Mouse (Mus musculus) limb, embryonic 11.5 days (tissue): ENCODE measurements at regions not wholly inside any gene's neighbourhood (a gene's known extent, or its start where the extent isn't known, plus 50 kb on each side); places are given as distances from the start of the nearest gene placed in this dataset.

Source experiments
- ATAC-seq: fragments of 200-750 bp; cut with Nextera tagmentation; 2 replicates; pipeline ENCODE4 v1.8.0; 2017; ENCODE audit warnings: low read depth; ENCODE audit not compliant: insufficient number of reproducible peaks, low FRiP score, low TSS enrichment
- DNase-seq: peaks from one replicate; pipeline ENCODE4 v3.0.0-alpha.2; 2015; ENCODE audit warnings: low spot score
- H3K27ac ChIP-seq: fragments of 300-500 bp; sonication (generic); replicated peaks from 2 replicates; pipeline ENCODE4 v1.5.1; 2014; ENCODE audit warnings: low read depth, mild to moderate bottlenecking, low read length
- H3K27me3 ChIP-seq: fragments of 300-500 bp; sonication (generic); 2 replicates; pipeline ENCODE4 v1.6.1; 2014; ENCODE audit warnings: mild to moderate bottlenecking, low read length, mixed read lengths; ENCODE audit not compliant: control insufficient read depth, insufficient read depth
- H3K36me3 ChIP-seq: fragments of 300-500 bp; sonication (generic); 2 replicates; pipeline ENCODE4 v1.6.1; 2014; ENCODE audit warnings: mild to moderate bottlenecking, low read length, moderate library complexity, mixed read lengths; ENCODE audit not compliant: control insufficient read depth, insufficient read depth
- H3K4me1 ChIP-seq: fragments of 300-500 bp; sonication (generic); 2 replicates; pipeline ENCODE4 v1.6.1; 2014; ENCODE audit warnings: low read length, mixed read lengths; ENCODE audit not compliant: control insufficient read depth, insufficient read depth
- H3K4me2 ChIP-seq: fragments of 300-500 bp; sonication (generic); 2 replicates; pipeline ENCODE4 v1.6.1; 2014; ENCODE audit warnings: low read depth, mild to moderate bottlenecking, moderate library complexity; ENCODE audit not compliant: severe bottlenecking
- H3K4me3 ChIP-seq: fragments of 300-500 bp; sonication (generic); 2 replicates; pipeline ENCODE4 v1.5.1; 2014; ENCODE audit warnings: low read depth, low read length
- H3K9ac ChIP-seq: fragments of 300-500 bp; sonication (generic); 2 replicates; pipeline ENCODE4 v1.6.1; 2014; ENCODE audit warnings: mild to moderate bottlenecking, low read length
- H3K9me3 ChIP-seq: fragments of 300-500 bp; sonication (generic); 2 replicates; pipeline ENCODE4 v1.6.1; 2016; ENCODE audit warnings: low read length; ENCODE audit not compliant: control insufficient read depth
- WGBS: fragments of 180-500 bp; shearing (Covaris S2); extraction: QIAGEN DNeasy Blood & Tissue Kit; methylation state at CpG from one replicate; pipeline ENCODE4 v1.1.7; 2014; 5-methylcytosine and 5-hydroxymethylcytosine counted together

DNA sequence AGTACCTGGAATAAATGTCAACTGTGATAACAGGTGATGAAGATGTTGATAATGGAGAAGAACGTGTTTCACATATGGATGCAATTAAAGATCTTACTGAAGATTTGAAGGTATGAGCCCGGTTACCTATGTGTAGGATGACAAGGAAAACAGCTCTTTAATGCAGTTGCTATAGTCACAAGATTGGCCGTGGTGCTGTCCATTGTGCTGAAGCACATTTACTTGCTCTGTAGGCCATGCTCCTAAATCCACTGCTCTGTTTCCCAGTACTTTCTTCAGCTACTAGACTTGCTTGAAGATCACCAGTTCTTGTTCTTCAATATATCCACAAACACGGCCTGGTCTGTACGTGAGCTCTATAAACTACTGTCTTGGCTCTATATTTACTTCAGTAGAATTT, 147.7 kb upstream of the Sox14 start:
- H3K27me3 ChIP-seq, result no peaks in the 10 kb centered on the region
- peak; percentile 84 for DNase-seq
- no peak overlapping the region for H3K9ac ChIP-seq
- H3K36me3 ChIP-seq, result no peaks in the 10 kb centered on the region
- ATAC-seq, result no peak
- no peak overlapping the region for H3K4me3 ChIP-seq
- 43% methylated on average over 5 of the region's 5 CpGs for WGBS
- H3K4me2 ChIP-seq, result no peak overlapping the region
- no peak overlapping the region for H3K27ac ChIP-seq
- H3K4me1 ChIP-seq, result no peaks in the 10 kb centered on the region
- H3K9me3 ChIP-seq, result no peaks in the 10 kb centered on the region

DNA sequence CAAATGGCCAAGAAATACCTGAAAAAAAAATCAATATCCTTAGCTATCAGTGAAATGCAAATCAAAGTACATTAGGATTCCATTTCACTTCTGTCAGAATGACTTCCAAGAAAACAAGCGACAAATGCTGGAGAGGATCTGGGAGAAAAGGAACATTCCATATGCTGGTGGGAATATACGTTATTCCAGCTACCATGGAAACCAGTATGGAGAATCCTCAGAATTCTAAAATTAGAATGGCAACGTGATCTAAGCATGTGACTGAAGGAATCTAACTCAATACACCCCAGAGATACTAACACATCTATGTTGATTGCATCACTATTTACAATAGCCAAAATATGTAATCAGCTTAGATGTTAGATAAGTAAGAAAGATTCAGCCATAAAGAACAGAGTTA, 146.1 kb upstream of the Sox14 start:
- H3K4me1 ChIP-seq, result no peaks in the 10 kb centered on the region
- 84% methylated on average over 3 of the region's 3 CpGs for WGBS
- H3K9ac ChIP-seq, result no peak overlapping the region
- no peak overlapping the region for H3K4me3 ChIP-seq
- H3K36me3 ChIP-seq, result no peaks in the 10 kb centered on the region
- ATAC-seq (no peak), DNase-seq (no peak)
- H3K27me3 ChIP-seq, result no peaks in the 10 kb centered on the region
- no peak overlapping the region for H3K4me2 ChIP-seq
- no peak overlapping the region for H3K27ac ChIP-seq
- no peaks in the 10 kb centered on the region for H3K9me3 ChIP-seq

DNA sequence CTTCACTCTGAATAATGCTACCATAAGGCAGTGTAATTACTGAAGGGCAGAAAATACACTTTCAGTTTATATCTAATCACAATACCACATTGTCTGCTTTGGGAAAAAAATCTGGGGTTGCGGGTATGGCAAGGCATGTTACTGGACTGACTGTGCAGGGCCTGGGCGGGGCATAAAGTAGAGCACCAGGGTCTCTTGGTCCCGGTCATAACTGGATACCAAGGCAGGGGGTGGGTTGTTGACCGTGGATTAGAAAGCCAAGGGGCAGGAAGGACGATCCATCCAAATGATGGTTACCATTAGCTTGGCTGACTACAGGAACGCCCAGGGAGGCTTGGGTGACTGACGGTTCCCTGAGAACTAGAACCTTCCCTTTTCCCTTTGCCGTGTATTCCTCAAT, 119.2 kb upstream of the Sox14 start:
- DNase-seq (no peak), ATAC-seq (no peak)
- whole genome bisulfite sequencing, result 39% methylated on average over 8 of the region's 8 CpGs
- H3K36me3 ChIP-seq, result no peaks in the 10 kb centered on the region
- H3K27ac ChIP-seq, result no peak overlapping the region
- no peak overlapping the region for H3K4me2 ChIP-seq
- no peak overlapping the region for H3K4me3 ChIP-seq
- H3K27me3 ChIP-seq, result 0 out of 2 replicates have a peak, but pooled peaks cover 4% of the 10 kb centered on the region
- H3K4me1 ChIP-seq, result peaks cover 3% of the 10 kb centered on the region; the same call in 1 of the 2 replicates
- no peaks in the 10 kb centered on the region for H3K9me3 ChIP-seq
- no peak overlapping the region for H3K9ac ChIP-seq

DNA sequence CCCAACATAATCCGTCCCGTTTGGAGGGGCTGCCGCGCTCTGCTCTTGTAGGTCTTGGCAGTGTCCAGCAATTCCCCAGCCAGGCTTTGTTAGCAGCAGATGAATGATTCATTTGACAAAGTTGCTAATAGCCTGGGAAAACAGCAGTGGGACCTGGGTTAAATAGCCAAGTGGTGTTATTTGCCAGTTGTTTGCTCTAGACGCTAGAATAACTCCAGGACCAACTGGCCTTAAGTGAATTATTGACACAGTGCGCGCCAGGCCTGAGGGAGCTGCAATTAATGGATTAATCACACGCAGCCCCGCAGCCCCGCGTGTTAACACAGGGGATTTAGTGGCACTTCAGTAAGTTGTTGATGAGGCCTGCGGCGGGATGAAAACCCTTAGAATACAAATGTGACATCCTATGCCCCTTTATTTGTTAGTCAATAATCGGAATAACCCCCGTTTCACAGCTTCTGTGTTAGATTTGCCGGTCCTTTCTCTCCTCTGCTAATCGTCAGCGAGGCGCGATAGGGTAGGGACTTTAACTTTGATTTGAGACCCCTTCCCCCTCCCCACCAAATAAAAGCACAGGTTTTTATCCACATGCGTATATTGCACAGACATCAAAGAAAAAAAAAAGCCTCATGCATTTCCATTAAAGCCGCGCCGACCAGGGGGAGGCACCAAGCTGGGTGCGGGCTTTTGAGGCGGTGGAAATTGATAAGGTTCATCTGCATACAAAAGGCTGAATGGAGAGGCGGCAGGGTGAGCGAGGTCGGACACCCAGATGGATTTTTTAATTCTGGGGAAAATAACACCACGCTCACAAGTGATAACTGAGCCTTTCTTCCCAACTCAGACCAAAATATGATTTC, 118.5 kb upstream of the Sox14 start:
- H3K4me2 ChIP-seq, result peak overlapping the region; percentile 51
- no peaks in the 10 kb centered on the region for H3K36me3 ChIP-seq
- WGBS, result under 1% methylated on average over 30 of the region's 30 CpGs
- ATAC-seq, result no peak
- peaks cover 3% of the 10 kb centered on the region; the same call in 1 of the 2 replicates for H3K4me1 ChIP-seq
- H3K9me3 ChIP-seq, result no peaks in the 10 kb centered on the region
- 0 out of 2 replicates have a peak overlapping the region, but pooled peaks have one; percentile 14 for H3K4me3 ChIP-seq
- H3K9ac ChIP-seq, result no peak overlapping the region
- no peak overlapping the region for H3K27ac ChIP-seq
- DNase-seq, result peak; percentile 57
- H3K27me3 ChIP-seq, result 0 out of 2 replicates have a peak, but pooled peaks cover 4% of the 10 kb centered on the region

DNA sequence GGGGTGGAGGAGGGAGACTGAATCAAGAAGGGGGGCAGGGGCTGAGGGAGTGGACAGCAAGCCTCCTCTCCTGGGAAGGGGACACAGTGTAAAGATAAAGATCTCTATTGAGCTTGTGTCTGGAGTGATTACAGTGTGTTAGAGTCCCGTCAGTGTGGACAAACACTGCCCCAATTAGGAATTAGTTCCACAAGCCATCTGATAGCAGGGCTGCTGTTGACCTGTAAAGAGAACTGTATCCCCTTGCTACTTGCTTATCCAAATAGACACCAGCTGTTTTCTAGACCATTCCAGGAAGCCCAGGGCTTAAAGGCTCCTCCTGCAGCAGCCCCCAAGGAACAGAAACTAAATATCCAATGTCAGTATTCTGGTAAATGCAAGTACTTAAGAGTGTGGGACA, 111.4 kb upstream of the Sox14 start:
- ATAC-seq (no peak), DNase-seq (no peak)
- Histone ChIP-seq H3K9ac (no peak overlapping the region), H3K4me2 (no peak overlapping the region), H3K4me3 (no peak overlapping the region), H3K27me3 (no peaks in the 10 kb centered on the region), H3K27ac (no peak overlapping the region), H3K36me3 (no peaks in the 10 kb centered on the region), H3K9me3 (no peaks in the 10 kb centered on the region), H3K4me1 (no peaks in the 10 kb centered on the region)
- WGBS, result 17% methylated on average over 1 of the region's 1 CpGs

DNA sequence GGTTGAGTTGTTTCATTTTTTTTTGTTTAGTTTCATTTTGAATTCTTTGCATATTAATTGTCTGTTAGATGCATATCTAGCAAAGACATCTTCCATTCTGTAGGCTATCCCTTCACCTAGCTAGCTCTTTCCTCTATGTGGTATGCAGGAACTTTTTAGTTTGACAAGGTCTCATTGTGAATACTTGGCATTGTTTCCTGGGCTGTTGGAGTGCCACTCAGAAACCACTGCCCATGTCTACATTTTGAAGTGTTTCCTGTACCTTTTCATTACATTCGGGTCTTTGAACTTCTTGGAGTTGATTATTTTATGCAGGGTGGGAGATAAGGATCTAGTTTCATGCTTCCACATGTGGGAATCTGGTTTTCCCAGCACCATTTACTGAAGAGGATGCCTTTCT, 104.8 kb upstream of the Sox14 start:
- DNase-seq, result no peak
- no peak overlapping the region for H3K4me2 ChIP-seq
- no peaks in the 10 kb centered on the region for H3K36me3 ChIP-seq
- ATAC-seq, result no peak
- H3K9ac ChIP-seq, result no peak overlapping the region
- no peaks in the 10 kb centered on the region for H3K27me3 ChIP-seq
- 92% methylated on average over 1 of the region's 1 CpGs for WGBS
- no peak overlapping the region for H3K4me3 ChIP-seq
- H3K9me3 ChIP-seq, result no peaks in the 10 kb centered on the region
- no peak overlapping the region for H3K27ac ChIP-seq
- H3K4me1 ChIP-seq, result no peaks in the 10 kb centered on the region

DNA sequence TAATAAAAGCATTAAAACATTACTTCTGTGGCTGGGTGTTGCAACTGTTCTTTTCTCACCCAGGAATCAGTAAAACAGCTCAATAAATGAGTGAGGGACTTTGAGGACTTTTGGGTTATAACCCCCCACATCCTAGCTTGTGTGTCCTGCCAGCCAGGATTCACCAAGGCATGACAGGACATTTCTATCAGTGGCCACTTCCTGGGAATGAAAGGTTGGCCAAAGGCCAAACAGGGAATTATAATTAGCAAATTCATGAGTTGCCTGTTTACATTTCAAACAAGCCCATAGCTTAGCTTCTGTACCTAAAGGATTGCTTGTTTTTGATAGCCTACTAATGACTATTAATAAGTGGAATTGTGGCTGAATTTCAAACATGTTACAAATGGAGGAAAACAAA, 85.6 kb upstream of the Sox14 start:
- Histone ChIP-seq H3K27ac (no peak overlapping the region), H3K9ac (no peak overlapping the region), H3K4me1 (no peaks in the 10 kb centered on the region), H3K4me3 (no peak overlapping the region), H3K4me2 (no peak overlapping the region), H3K9me3 (no peaks in the 10 kb centered on the region), H3K36me3 (no peaks in the 10 kb centered on the region), H3K27me3 (no peaks in the 10 kb centered on the region)
- ATAC-seq, result no peak
- no peak for DNase-seq

DNA sequence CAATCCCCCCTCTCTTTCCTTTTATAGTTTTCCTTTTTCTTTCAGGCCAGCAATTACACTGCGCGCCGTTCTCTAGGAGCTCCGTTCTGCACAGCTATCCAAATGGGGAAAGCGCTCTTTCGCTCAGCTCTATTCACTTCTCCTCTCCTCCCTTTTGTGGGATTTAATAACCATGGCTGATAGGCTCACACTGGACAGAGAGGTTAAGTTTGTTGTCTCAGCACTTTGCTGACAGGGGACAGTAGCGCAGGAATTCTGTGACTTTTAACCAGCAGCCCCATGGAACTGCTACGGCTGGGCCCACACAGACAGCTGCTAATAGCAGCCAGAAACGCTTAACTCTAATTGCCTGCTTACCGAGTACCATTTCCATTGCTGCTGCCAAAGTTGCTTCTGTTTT, 78.8 kb upstream of the Sox14 start:
- H3K36me3 ChIP-seq, result no peaks in the 10 kb centered on the region
- H3K4me2 ChIP-seq, result no peak overlapping the region
- 0 out of 2 replicates have a peak, but pooled peaks cover 2% of the 10 kb centered on the region for H3K9me3 ChIP-seq
- DNase-seq (no peak), ATAC-seq (no peak)
- no peak overlapping the region for H3K27ac ChIP-seq
- 72% methylated on average over 10 of the region's 10 CpGs for WGBS
- H3K4me3 ChIP-seq, result no peak overlapping the region
- no peaks in the 10 kb centered on the region for H3K4me1 ChIP-seq
- H3K27me3 ChIP-seq, result no peaks in the 10 kb centered on the region
- no peak overlapping the region for H3K9ac ChIP-seq
